ENCODE assay signal across 10 mouse cellular contexts in the genomic region with DNA sequence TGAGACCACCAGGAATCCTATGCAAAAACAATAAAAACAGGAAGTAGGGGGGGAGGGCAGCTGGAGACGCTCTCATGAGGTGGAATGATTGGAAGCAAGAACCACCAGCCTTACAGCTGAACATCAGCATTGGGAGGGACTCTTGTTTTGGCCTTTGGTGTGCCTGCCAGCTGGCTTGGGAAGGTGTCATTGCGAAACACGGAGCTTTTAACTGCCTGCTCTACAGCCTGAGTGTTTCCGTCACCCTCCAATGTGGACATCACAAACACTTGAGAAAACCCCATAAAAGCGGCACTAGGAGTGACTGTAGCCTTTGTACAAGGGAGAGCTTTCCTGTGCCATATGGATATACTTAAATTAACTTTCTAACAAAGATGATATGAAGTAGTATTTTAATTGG. TPM values are rescaled to one million over a fixed set of nuclear protein-coding genes. Genes with fewer than 3 reads are reported as not detected.
DNase-seq lines count a peak whose midpoint lies in the region; ATAC-seq and TF ChIP-seq lines count a peak whose summit lies in the region.
"Had no signal": no experiment of that assay in that cellular context is flagged by ENCODE, and none has a peak within 500 bp of the region (broad histone marks: within the 10 kb centered on the region; RNA-seq: fewer than 3 reads in every experiment).

No protein-coding gene starts in this region.

- no peak overlapping the region for H3K4me3 ChIP-seq in myocyte
- no peak overlapping the region for H3K4me3 ChIP-seq in hindbrain, postnatal 0 days (ENCODE audit: low read length)
- no peak overlapping the region for H3K4me3 ChIP-seq in left cerebral cortex, adult 2 months
- H3K4me3 ChIP-seq: neural tube, embryonic 13.5 days had no signal

- H3K4me1 ChIP-seq in hindbrain, postnatal 0 days (ENCODE audit: insufficient read depth, low read length) = no peaks in the 10 kb centered on the region

- H3K27me3 ChIP-seq in myocyte (ENCODE audit: control insufficient read depth, insufficient read depth, insufficient read length) = no peaks in the 10 kb centered on the region
- no peaks in the 10 kb centered on the region for H3K27me3 ChIP-seq in hindbrain, postnatal 0 days (ENCODE audit: insufficient read depth, low read length)
- H3K27me3 ChIP-seq: neural tube, embryonic 13.5 days had no signal

- ATAC-seq in hindbrain, postnatal 0 days = no peak

- TF ChIP-seq POLR2A in myocyte (IDR thresholded peaks at IDR 0.05; ENCODE audit: insufficient read length, low read depth) = no peak

- intact Hi-C loops in heart, postnatal 14 days (cut with DNase I) = no loop called here
- intact Hi-C loops in left cerebral cortex, adult 2 months (cut with DNase I) = no loop called here

- no peak overlapping the region for H3ac ChIP-seq in myocyte (ENCODE audit: control insufficient read depth, insufficient read length)

- H3K27ac ChIP-seq in hindbrain, postnatal 0 days = no peak overlapping the region
- no peak overlapping the region for H3K27ac ChIP-seq in left cerebral cortex, adult 2 months
- H3K27ac ChIP-seq: liver, embryonic 14.5 days; neural tube, embryonic 13.5 days had no signal

- peak; percentile 82 for DNase-seq in adipocyte (ENCODE audit: low spot score)
- DNase-seq in adrenal gland, postnatal 14 days = peak; percentile 77
- peak; percentile 78 to 80 for DNase-seq in heart, postnatal 14 days
- no peak for DNase-seq in hindbrain, postnatal 0 days (ENCODE audit: low spot score)
- no peak for DNase-seq in layer of hippocampus, postnatal 36 days
- DNase-seq in left cerebral cortex, adult 2 months (ENCODE audit: extremely low spot score in 1 of 2, low spot score in 2 of 2) = no peak
- DNase-seq: cerebellum, adult 11-12 months had no signal

- no peaks in the 10 kb centered on the region for H3K9me3 ChIP-seq in hindbrain, postnatal 0 days (ENCODE audit: low read length)
- H3K9me3 ChIP-seq: neural tube, embryonic 13.5 days had no signal

- WGBS in hindbrain, postnatal 0 days = 74% methylated on average over 5 of the region's 5 CpGs

- TF ChIP-seq CTCF in hindbrain, postnatal 0 days (IDR thresholded peaks at IDR 0.05; ENCODE audit: low read depth) = no peak
- no peak for TF ChIP-seq CTCF in left cerebral cortex, adult 2 months (IDR thresholded peaks at IDR 0.05)

- no peaks in the 10 kb centered on the region for H3K79me2 ChIP-seq in myocyte (ENCODE audit: control insufficient read depth, insufficient read depth)

- H3K9ac ChIP-seq in hindbrain, postnatal 0 days (replicated peaks; ENCODE audit: low read length) = no peak overlapping the region
- H3K9ac ChIP-seq: liver, embryonic 14.5 days; neural tube, embryonic 13.5 days had no signal

- H3K4me2 ChIP-seq in myocyte (ENCODE audit: low read depth) = no peak overlapping the region
- H3K4me2 ChIP-seq in hindbrain, postnatal 0 days (ENCODE audit: low read depth, low read length) = no peak overlapping the region
- H3K4me2 ChIP-seq: neural tube, embryonic 13.5 days had no signal

- H3K36me3 ChIP-seq in myocyte (ENCODE audit: control insufficient read depth, insufficient read depth) = no peaks in the 10 kb centered on the region
- no peaks in the 10 kb centered on the region for H3K36me3 ChIP-seq in hindbrain, postnatal 0 days (ENCODE audit: insufficient read depth, low read length)
- H3K36me3 ChIP-seq: neural tube, embryonic 13.5 days had no signal

TF ChIP-seq in myocyte, 11 proteins besides CTCF, POLR2A, EP300 and RAD21:
- TF ChIP-seq SRF (IDR thresholded peaks at IDR 0.05; ENCODE audit: control insufficient read depth, insufficient read length, low read depth) (no peak), CEBPB (IDR thresholded peaks at IDR 0.05; ENCODE audit: insufficient read depth, poor library complexity, severe bottlenecking) (peak; percentile 84)

RNA-seq across cellular contexts. Expression of gene Il33, which starts 5.4 kb away (rescaled TPM):
- 12.7 and 16.9 TPM in 2 replicates for total RNA-seq in adrenal gland, postnatal 14 days (2021)
- total RNA-seq in heart, postnatal 14 days (2021) = 1 to 10 TPM; 4.1 to 6.5 TPM
- 1.4 TPM for polyA plus RNA-seq in myocyte (2012; fragmentation: generic; extraction: Trizol)
- total RNA-seq in hindbrain, postnatal 0 days (2014; rRNA removed) = 13.7 and 15.3 TPM in 2 replicates
- polyA plus RNA-seq in hindbrain, postnatal 0 days (2015; fragmentation: Nextera tagmentation; extraction: Ambion mirVana) = 16.9 and 19.0 TPM in 2 replicates
- 10 to 100 TPM; 31.9 to 34.2 TPM for total RNA-seq in layer of hippocampus, postnatal 36 days (2021)
- total RNA-seq in left cerebral cortex, adult 2 months (2021) = 10 to 100 TPM; 29.9 to 37.1 TPM

Comparison
In these comparisons a context has a peak if more than half of its experiments do, and no peak if none do; other contexts are left out.
1. DNase-seq: peak in adipocyte (single experiment), adrenal gland, postnatal 14 days (single experiment) and heart, postnatal 14 days (2 of 2); none in hindbrain, postnatal 0 days (single experiment), layer of hippocampus, postnatal 36 days (0 of 2) and left cerebral cortex, adult 2 months (0 of 2).